Mouse (Mus musculus) liver, postnatal 0 days (tissue): Measurements from ENCODE around the gene Srebf1. TPM values are rescaled to one million over a fixed set of nuclear protein-coding genes. Genes with fewer than 3 reads are reported as not detected.
A peak's percentile ranks its signal among the peaks of the same experiment; 100 is the strongest.

Experiments used
- ATAC-seq: fragments of 200-750 bp; cut with Nextera tagmentation; 2 replicates; pipeline ENCODE4 v1.8.0; 2017; ENCODE audit warnings: mild to moderate bottlenecking, moderate library complexity
- DNase-seq: peaks from one replicate; pipeline ENCODE4 v3.0.0-alpha.2; 2016
- H3K27ac ChIP-seq: fragments of 300-500 bp; sonication (generic); 2 replicates; pipeline ENCODE4 v1.5.1; 2014; ENCODE audit warnings: antibody characterized with exemption, moderate library complexity, mild to moderate bottlenecking, low read depth
- H3K27me3 ChIP-seq: fragments of 300-500 bp; sonication (generic); 2 replicates; pipeline ENCODE4 v1.6.1; 2014; ENCODE audit warnings: low read length, control low read depth, mixed read lengths; ENCODE audit not compliant: insufficient read depth
- H3K36me3 ChIP-seq: fragments of 300-500 bp; sonication (generic); replicated peaks from 2 replicates; pipeline ENCODE4 v1.6.1; 2014; ENCODE audit warnings: mild to moderate bottlenecking, control low read depth, low read length, moderate library complexity, mixed read lengths; ENCODE audit not compliant: insufficient read depth
- H3K4me1 ChIP-seq: fragments of 300-500 bp; sonication (generic); 2 replicates; pipeline ENCODE4 v1.6.1; 2014; ENCODE audit warnings: antibody characterized with exemption, mild to moderate bottlenecking, control low read depth; ENCODE audit not compliant: insufficient read depth
- H3K4me2 ChIP-seq: fragments of 300-500 bp; sonication (generic); 2 replicates; pipeline ENCODE4 v1.6.1; 2014; ENCODE audit warnings: low read depth, mild to moderate bottlenecking, low read length, moderate library complexity, mixed read lengths
- H3K4me3 ChIP-seq: fragments of 300-500 bp; sonication (generic); 2 replicates; pipeline ENCODE4 v1.5.1; 2014; ENCODE audit warnings: low read depth, low read length
- H3K9ac ChIP-seq: fragments of 300-500 bp; sonication (generic); replicated peaks from 2 replicates; pipeline ENCODE4 v1.6.1; 2014; ENCODE audit warnings: mild to moderate bottlenecking, moderate library complexity
- H3K9me3 ChIP-seq: fragments of 300-500 bp; sonication (generic); 2 replicates; pipeline ENCODE4 v1.6.1; 2016; ENCODE audit warnings: mild to moderate bottlenecking, control low read depth, low read length, mixed read lengths
- CTCF ChIP-seq: sonication (generic); IDR thresholded peaks from 2 replicates; pipeline ENCODE4 v1.5.1; 2016; ENCODE audit warnings: antibody characterized with exemption, low read depth
- EP300 ChIP-seq: IDR thresholded peaks from 2 replicates; pipeline ENCODE4 v1.6.1; 2016; ENCODE audit warnings: antibody characterized with exemption, low read depth, mild to moderate bottlenecking
- WGBS: fragments of 180-500 bp; shearing (Covaris S2); extraction: QIAGEN DNeasy Blood & Tissue Kit; methylation state at CpG from one replicate; pipeline ENCODE4 v1.1.7; 2014; ENCODE audit not compliant: insufficient replicate concordance; 5-methylcytosine and 5-hydroxymethylcytosine counted together
- polyA plus RNA-seq: library from polyadenylated mRNA; unstranded; fragments of >200 nt; fragmentation: Nextera tagmentation; extraction: Ambion mirVana; gene quantifications from 2 replicates; pipeline ENCODE4 v1.2.1, GENCODE M21; 2015

Srebf1 gene
- polyA plus RNA-seq, 1 experiment from 2014 or later: 21.4 TPM

- Histone ChIP-seq H3K9ac (no peak overlapping the region), H3K36me3 (peaks cover 30% of the 10 kb centered on the region), H3K4me1 (peaks cover 4% of the 10 kb centered on the region), H3K4me3 (no peak overlapping the region), H3K27ac (no peak overlapping the region), H3K27me3 (no peaks in the 10 kb centered on the region), H3K4me2 (no peak overlapping the region), H3K9me3 (peaks cover 2% of the 10 kb centered on the region; the same call in 1 of the 2 replicates)
- no peak for TF ChIP-seq CTCF
- TF ChIP-seq EP300: no peak
- WGBS: 79% methylated on average over 17 of the region's 17 CpGs
- DNase-seq: no peak
- no peak for ATAC-seq
These were observed 32.2 kb downstream of the Srebf1 start for GRCm38 (mm10) chr11:60190055-60190641.

GRCm38 (mm10) chr11:60189501-60190040 is 32.8 kb downstream of the Srebf1 start:
- H3K27ac ChIP-seq: no peak overlapping the region
- H3K4me2 ChIP-seq: no peak overlapping the region
- DNase-seq: peak; percentile 55
- 80% methylated on average over 21 of the region's 21 CpGs for WGBS
- no peak overlapping the region for H3K9ac ChIP-seq
- no peak for TF ChIP-seq CTCF
- no peak for TF ChIP-seq EP300
- H3K27me3 ChIP-seq: no peaks in the 10 kb centered on the region
- H3K36me3 ChIP-seq: peaks cover 30% of the 10 kb centered on the region
- peaks cover 9% of the 10 kb centered on the region for H3K4me1 ChIP-seq
- ATAC-seq: no peak
- no peaks in the 10 kb centered on the region for H3K9me3 ChIP-seq
- H3K4me3 ChIP-seq: no peak overlapping the region

GRCm38 (mm10) chr11:60188275-60188853 is 34.0 kb downstream of the Srebf1 start:
- Histone ChIP-seq H3K9ac (no peak overlapping the region), H3K4me2 (no peak overlapping the region), H3K36me3 (peaks cover 30% of the 10 kb centered on the region), H3K4me1 (peaks cover 12% of the 10 kb centered on the region), H3K27me3 (no peaks in the 10 kb centered on the region), H3K27ac (no peak overlapping the region), H3K9me3 (no peaks in the 10 kb centered on the region), H3K4me3 (no peak overlapping the region)
- no peak for TF ChIP-seq EP300
- no peak for TF ChIP-seq CTCF
- no peak for ATAC-seq
- WGBS: 83% methylated on average over 25 of the region's 25 CpGs
- DNase-seq: no peak

- H3K4me1 ChIP-seq: peaks cover 13% of the 10 kb centered on the region
These were observed 35.3 kb downstream of the Srebf1 start for GRCm38 (mm10) chr11:60187070-60187469.

GRCm38 (mm10) chr11:60185396-60186231 is 36.8 kb downstream of the Srebf1 start:
- peak; percentile 63 for DNase-seq
- Histone ChIP-seq H3K27me3 (no peaks in the 10 kb centered on the region), H3K4me1 (peaks cover 19% of the 10 kb centered on the region), H3K36me3 (peaks cover 27% of the 10 kb centered on the region), H3K27ac (no peak overlapping the region), H3K4me2 (peak overlapping the region; percentile 46), H3K9ac (0 out of 2 replicates have a peak overlapping the region, but pooled peaks have one; percentile 5), H3K9me3 (no peaks in the 10 kb centered on the region), H3K4me3 (no peak overlapping the region)
- TF ChIP-seq EP300 (no peak), CTCF (no peak)
- 47% methylated on average over 20 of the region's 20 CpGs for whole genome bisulfite sequencing
- ATAC-seq: peak; percentile 54

More at GRCm38 (mm10) chr11:60187070-60187469, 35.3 kb downstream of the Srebf1 start:
- Histone ChIP-seq H3K27ac (no peak overlapping the region), H3K9ac (no peak overlapping the region), H3K4me3 (no peak overlapping the region), H3K4me2 (no peak overlapping the region), H3K9me3 (no peaks in the 10 kb centered on the region), H3K27me3 (no peaks in the 10 kb centered on the region), H3K36me3 (peaks cover 30% of the 10 kb centered on the region)
- DNase-seq (no peak), ATAC-seq (no peak)
- 85% methylated on average over 11 of the region's 11 CpGs for whole genome bisulfite sequencing
- no peak for TF ChIP-seq EP300
